Mouse (Mus musculus) heart, embryonic 12.5 days (tissue): ENCODE results near the gene Gm10320. TPM values are rescaled to one million over a fixed set of nuclear protein-coding genes. Genes with fewer than 3 reads are reported as not detected.

ENCODE experiments used
- polyA plus RNA-seq: library from polyadenylated mRNA; unstranded; fragments of >200 nt; fragmentation: Nextera tagmentation; extraction: Ambion mirVana; gene quantifications from 2 replicates; pipeline ENCODE4 v1.2.1, GENCODE M21; 2016

Gene Gm10320
- polyA plus RNA-seq, 1 experiment from 2014 or later = 0.82 TPM

Other genes with a start within 250 kb of the Gm10320 start
- 19.2 and 19.7 TPM in 2 replicates for gene Utp15, start 229.0 kb downstream of the Gm10320 start, polyA plus RNA-seq
- 16.1 and 18.5 TPM in 2 replicates for gene Ankra2, start 228.9 kb downstream of the Gm10320 start, polyA plus RNA-seq
- not detected in 2 replicates for gene Gm21976, start 212.1 kb downstream of the Gm10320 start, polyA plus RNA-seq
- gene Btf3, start 175.0 kb downstream of the Gm10320 start, polyA plus RNA-seq = 474 and 476 TPM in 2 replicates
- gene Foxd1, start 137.8 kb downstream of the Gm10320 start, polyA plus RNA-seq = 0.03 and 0.06 TPM in 2 replicates
- not detected in 2 replicates for gene Tmem174, start 145.4 kb upstream of the Gm10320 start, polyA plus RNA-seq
- 0.93 and 1.4 TPM in 2 replicates for gene Tmem171, start 202.8 kb upstream of the Gm10320 start, polyA plus RNA-seq